Mouse (Mus musculus) liver, postnatal 0 days (tissue): ENCODE data around the gene Osbpl3. TPM values are rescaled to one million over a fixed set of nuclear protein-coding genes. Genes with fewer than 3 reads are reported as not detected.

Source experiments
- ATAC-seq: fragments of 200-750 bp; cut with Nextera tagmentation; 2 replicates; pipeline ENCODE4 v1.8.0; 2017; ENCODE audit warnings: mild to moderate bottlenecking, moderate library complexity
- DNase-seq: peaks from one replicate; pipeline ENCODE4 v3.0.0-alpha.2; 2016
- H3K27ac ChIP-seq: fragments of 300-500 bp; sonication (generic); 2 replicates; pipeline ENCODE4 v1.5.1; 2014; ENCODE audit warnings: antibody characterized with exemption, moderate library complexity, mild to moderate bottlenecking, low read depth
- H3K27me3 ChIP-seq: fragments of 300-500 bp; sonication (generic); 2 replicates; pipeline ENCODE4 v1.6.1; 2014; ENCODE audit warnings: low read length, control low read depth, mixed read lengths; ENCODE audit not compliant: insufficient read depth
- H3K36me3 ChIP-seq: fragments of 300-500 bp; sonication (generic); replicated peaks from 2 replicates; pipeline ENCODE4 v1.6.1; 2014; ENCODE audit warnings: mild to moderate bottlenecking, control low read depth, low read length, moderate library complexity, mixed read lengths; ENCODE audit not compliant: insufficient read depth
- H3K4me1 ChIP-seq: fragments of 300-500 bp; sonication (generic); 2 replicates; pipeline ENCODE4 v1.6.1; 2014; ENCODE audit warnings: antibody characterized with exemption, mild to moderate bottlenecking, control low read depth; ENCODE audit not compliant: insufficient read depth
- H3K4me2 ChIP-seq: fragments of 300-500 bp; sonication (generic); 2 replicates; pipeline ENCODE4 v1.6.1; 2014; ENCODE audit warnings: low read depth, mild to moderate bottlenecking, low read length, moderate library complexity, mixed read lengths
- H3K4me3 ChIP-seq: fragments of 300-500 bp; sonication (generic); 2 replicates; pipeline ENCODE4 v1.5.1; 2014; ENCODE audit warnings: low read depth, low read length
- H3K9ac ChIP-seq: fragments of 300-500 bp; sonication (generic); replicated peaks from 2 replicates; pipeline ENCODE4 v1.6.1; 2014; ENCODE audit warnings: mild to moderate bottlenecking, moderate library complexity
- H3K9me3 ChIP-seq: fragments of 300-500 bp; sonication (generic); 2 replicates; pipeline ENCODE4 v1.6.1; 2016; ENCODE audit warnings: mild to moderate bottlenecking, control low read depth, low read length, mixed read lengths
- CTCF ChIP-seq: sonication (generic); IDR thresholded peaks from 2 replicates; pipeline ENCODE4 v1.5.1; 2016; ENCODE audit warnings: antibody characterized with exemption, low read depth
- EP300 ChIP-seq: IDR thresholded peaks from 2 replicates; pipeline ENCODE4 v1.6.1; 2016; ENCODE audit warnings: antibody characterized with exemption, low read depth, mild to moderate bottlenecking
- WGBS: fragments of 180-500 bp; shearing (Covaris S2); extraction: QIAGEN DNeasy Blood & Tissue Kit; methylation state at CpG from one replicate; pipeline ENCODE4 v1.1.7; 2014; ENCODE audit not compliant: insufficient replicate concordance; 5-methylcytosine and 5-hydroxymethylcytosine counted together
- polyA plus RNA-seq: library from polyadenylated mRNA; unstranded; fragments of >200 nt; fragmentation: Nextera tagmentation; extraction: Ambion mirVana; gene quantifications from 2 replicates; pipeline ENCODE4 v1.2.1, GENCODE M21; 2015

Osbpl3 gene
- polyA plus RNA-seq, 1 experiment from 2014 or later = 0.96 TPM

DNA sequence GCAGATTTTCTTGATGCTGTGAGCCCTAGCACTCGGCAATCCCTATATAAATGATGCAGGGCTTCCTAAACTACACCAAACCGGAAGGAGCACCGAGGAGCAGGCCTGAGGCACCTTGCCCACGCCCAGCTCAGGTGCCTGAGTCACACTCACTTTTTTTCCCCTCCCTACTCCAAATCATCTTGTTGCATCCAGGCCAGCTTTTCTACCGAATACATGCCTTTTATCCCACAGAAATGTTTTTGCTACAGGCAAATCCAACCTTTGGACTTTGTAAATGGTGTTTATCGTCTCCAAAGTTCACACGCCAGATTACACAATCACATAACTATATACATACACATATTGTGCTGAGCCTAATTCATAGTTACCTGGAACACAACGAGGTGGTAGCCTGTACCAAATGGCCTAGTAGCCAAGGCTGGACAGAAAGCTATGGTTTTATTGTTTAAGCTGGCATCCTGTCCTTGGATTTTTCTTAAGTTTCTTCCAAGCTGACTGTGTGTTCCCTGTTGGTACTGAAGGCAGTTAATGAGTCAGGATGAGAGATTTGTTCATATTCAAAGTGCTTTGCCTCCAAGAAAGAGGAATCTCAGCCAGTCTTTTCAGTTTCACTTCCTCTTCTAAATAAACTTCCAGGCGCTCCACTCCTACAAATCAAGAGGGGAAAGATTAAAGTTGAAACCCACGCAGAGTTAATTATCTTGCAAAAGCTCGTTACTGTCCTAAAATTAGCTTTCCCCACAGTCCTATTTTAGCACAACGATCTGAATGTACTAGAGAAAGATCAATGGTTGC, 1.7 kb upstream of the Osbpl3 start:
- H3K4me1 ChIP-seq = peaks cover 23% of the 10 kb centered on the region
- TF ChIP-seq CTCF (no peak), EP300 (0 out of 2 replicates have a peak, but pooled peaks have one; percentile 50)
- H3K36me3 ChIP-seq = no peaks in the 10 kb centered on the region
- 56% methylated on average over 12 of the region's 12 CpGs for WGBS
- no peaks in the 10 kb centered on the region for H3K9me3 ChIP-seq
- H3K27ac ChIP-seq = peak overlapping the region; percentile 35; the same call in 1 of the 2 replicates
- no peak overlapping the region for H3K9ac ChIP-seq
- H3K27me3 ChIP-seq = 0 out of 2 replicates have a peak, but pooled peaks cover 8% of the 10 kb centered on the region
- no peak for DNase-seq
- no peak overlapping the region for H3K4me3 ChIP-seq
- H3K4me2 ChIP-seq = no peak overlapping the region
- peak; percentile 8; the same call in 1 of the 2 replicates for ATAC-seq

GRCm38 (mm10) chr6:50456706-50457105, 705 bp upstream of the Osbpl3 start:
- Histone ChIP-seq H3K4me3 (no peak overlapping the region), H3K9me3 (no peaks in the 10 kb centered on the region)

DNA sequence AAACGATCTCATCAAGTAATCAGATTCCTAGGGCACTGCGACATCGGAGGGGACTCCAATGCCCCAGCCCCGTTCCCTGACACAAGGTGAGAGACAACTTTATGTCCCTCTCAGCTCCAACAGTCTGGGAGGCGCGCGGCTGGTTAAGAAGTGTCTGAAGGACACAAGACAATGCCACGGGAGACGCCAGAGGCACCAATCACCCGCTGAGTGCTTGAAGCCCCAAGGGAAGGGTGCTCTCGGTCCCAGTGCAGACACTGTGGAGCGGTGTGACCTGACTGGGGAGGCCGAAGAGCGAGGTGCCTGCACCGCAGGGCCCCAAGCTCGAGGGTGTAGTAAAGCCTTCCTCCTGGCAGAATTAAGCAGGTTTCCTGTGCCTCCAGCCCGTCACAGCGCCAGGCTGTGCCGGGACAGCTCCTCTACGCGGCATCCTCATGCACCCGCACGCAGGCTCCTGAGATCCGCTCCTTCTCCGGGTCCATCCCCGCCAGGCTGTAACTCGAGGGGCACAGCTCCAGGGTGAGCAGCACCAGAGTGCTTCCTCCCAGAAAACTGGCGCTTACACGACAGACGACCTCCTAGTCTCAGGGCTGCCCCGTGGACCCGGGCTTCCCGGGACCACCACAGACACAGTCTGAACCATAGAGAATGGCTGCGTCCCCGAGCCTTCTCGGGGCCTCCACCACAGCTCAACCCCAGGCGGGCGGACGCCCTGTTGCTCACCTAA, 736 bp downstream of the Osbpl3 start:
- Histone ChIP-seq H3K9me3 (no peaks in the 10 kb centered on the region), H3K4me1 (peaks cover 23% of the 10 kb centered on the region), H3K9ac (peak overlapping the region; percentile 57), H3K36me3 (no peaks in the 10 kb centered on the region), H3K4me2 (peak overlapping the region; percentile 91), H3K4me3 (peak overlapping the region; percentile 52), H3K27me3 (0 out of 2 replicates have a peak, but pooled peaks cover 8% of the 10 kb centered on the region), H3K27ac (peak overlapping the region; percentile 52; the same call in 1 of the 2 replicates)
- peak; percentile 40 for DNase-seq
- ATAC-seq = peak; percentile 40
- 3% methylated on average over 36 of the region's 39 CpGs for WGBS
- TF ChIP-seq CTCF = no peak

More at GRCm38 (mm10) chr6:50456706-50457105, 705 bp upstream of the Osbpl3 start:
- H3K27ac ChIP-seq = no peak overlapping the region
- peak overlapping the region; percentile 91 for H3K4me2 ChIP-seq
- TF ChIP-seq CTCF (no peak), EP300 (no peak)
- WGBS = 77% methylated on average over 14 of the region's 14 CpGs
- peaks cover 23% of the 10 kb centered on the region for H3K4me1 ChIP-seq
- H3K36me3 ChIP-seq = no peaks in the 10 kb centered on the region
- ATAC-seq (no peak), DNase-seq (no peak)
- H3K27me3 ChIP-seq = 0 out of 2 replicates have a peak, but pooled peaks cover 8% of the 10 kb centered on the region
- H3K9ac ChIP-seq = no peak overlapping the region

GRCm38 (mm10) chr6:50453651-50454050, 2.4 kb downstream of the Osbpl3 start:
- TF ChIP-seq CTCF = no peak
- TF ChIP-seq EP300 = no peak

GRCm38 (mm10) chr6:50452220-50452619, 3.8 kb downstream of the Osbpl3 start:
- H3K4me2 ChIP-seq = no peak overlapping the region
- H3K9ac ChIP-seq = no peak overlapping the region
- TF ChIP-seq CTCF (no peak), EP300 (no peak)
- H3K4me1 ChIP-seq = peaks cover 16% of the 10 kb centered on the region
- 86% methylated on average over 10 of the region's 10 CpGs for WGBS
- ATAC-seq (no peak), DNase-seq (no peak)
- H3K27ac ChIP-seq = no peak overlapping the region
- no peaks in the 10 kb centered on the region for H3K36me3 ChIP-seq
- no peak overlapping the region for H3K4me3 ChIP-seq
- 0 out of 2 replicates have a peak, but pooled peaks cover 8% of the 10 kb centered on the region for H3K27me3 ChIP-seq
- no peaks in the 10 kb centered on the region for H3K9me3 ChIP-seq

More at GRCm38 (mm10) chr6:50453651-50454050, 2.4 kb downstream of the Osbpl3 start:
- peaks cover 23% of the 10 kb centered on the region for H3K4me1 ChIP-seq
- H3K4me2 ChIP-seq = no peak overlapping the region
- no peak overlapping the region for H3K9ac ChIP-seq
- H3K27ac ChIP-seq = no peak overlapping the region
- ATAC-seq (no peak), DNase-seq (no peak)
- no peak overlapping the region for H3K4me3 ChIP-seq
- 0 out of 2 replicates have a peak, but pooled peaks cover 8% of the 10 kb centered on the region for H3K27me3 ChIP-seq
- no peaks in the 10 kb centered on the region for H3K36me3 ChIP-seq
- 67% methylated on average over 6 of the region's 6 CpGs for WGBS
- no peaks in the 10 kb centered on the region for H3K9me3 ChIP-seq

DNA sequence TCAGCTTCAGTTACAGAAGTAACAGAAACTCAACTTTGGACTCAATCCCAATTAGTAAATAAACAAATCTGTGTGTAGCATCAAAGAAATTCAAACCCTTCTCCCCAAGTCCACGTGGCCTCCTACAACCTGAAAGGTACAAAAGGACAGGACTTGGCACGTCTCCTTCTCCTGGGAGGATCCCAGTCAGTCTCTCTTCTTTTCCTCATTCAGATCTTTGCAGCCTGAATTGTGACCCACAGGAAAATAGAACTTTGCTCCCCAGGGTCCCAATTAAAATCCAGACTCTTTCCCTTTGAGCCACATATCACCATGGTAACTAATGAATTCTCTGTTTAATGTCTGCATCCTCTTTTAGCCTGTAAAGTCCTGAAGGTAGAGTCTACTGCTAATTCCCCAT, 10.4 kb downstream of the Osbpl3 start:
- Histone ChIP-seq H3K36me3 (no peaks in the 10 kb centered on the region), H3K27me3 (no peaks in the 10 kb centered on the region), H3K27ac (no peak overlapping the region), H3K4me1 (no peaks in the 10 kb centered on the region), H3K9ac (no peak overlapping the region), H3K4me3 (no peak overlapping the region), H3K4me2 (no peak overlapping the region), H3K9me3 (no peaks in the 10 kb centered on the region)
- ATAC-seq (no peak), DNase-seq (no peak)
- TF ChIP-seq CTCF = no peak
- TF ChIP-seq EP300 = no peak
- 62% methylated on average over 2 of the region's 2 CpGs for WGBS
